Mouse (Mus musculus) cortical plate, adult 2 months (tissue): ENCODE results near the gene Tmed9.

Source experiments
- CTCF ChIP-seq: fragments of 200-500 bp; IDR thresholded peaks from 2 replicates; pipeline ENCODE4 v1.5.1; 2011; ENCODE audit warnings: mild to moderate bottlenecking, control low read depth, low read length; ENCODE audit not compliant: insufficient read depth; ENCODE audit errors: extremely low read depth
- POLR2A ChIP-seq: fragments of 200-500 bp; IDR thresholded peaks from 2 replicates; pipeline ENCODE4 v1.6.1; 2011; ENCODE audit warnings: mild to moderate bottlenecking, low read length, control low read depth; ENCODE audit not compliant: insufficient read depth; ENCODE audit errors: extremely low read depth

DNA sequence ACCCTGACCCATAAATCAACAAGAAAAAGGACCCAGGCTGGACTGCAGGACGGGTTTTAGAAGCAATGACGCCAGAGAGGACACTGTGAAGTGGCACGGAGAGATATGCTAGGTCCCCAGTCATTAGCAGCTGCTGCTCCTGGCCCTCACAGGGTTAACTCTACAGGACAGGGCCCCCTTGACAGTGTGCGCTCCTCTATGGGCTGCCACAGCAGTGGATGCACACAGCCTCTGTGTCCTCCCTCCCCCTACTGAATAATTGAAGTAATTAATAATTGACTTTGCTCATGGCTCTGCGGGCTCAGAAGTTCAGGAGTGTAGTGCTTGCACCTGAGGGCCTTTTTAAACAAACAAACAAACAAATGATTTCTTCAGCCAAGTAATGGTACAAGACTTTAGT lies 39.9 kb downstream of the Tmed9 start:
- TF ChIP-seq POLR2A (no peak), CTCF (no peak)
